Mouse (Mus musculus) neural tube, embryonic 14.5 days (tissue): Measurements from ENCODE around the gene Cul7. TPM values are rescaled to one million over a fixed set of nuclear protein-coding genes. Genes with fewer than 3 reads are reported as not detected.

Source experiments
- ATAC-seq: fragments of 200-750 bp; cut with Nextera tagmentation; 2 replicates; pipeline ENCODE4 v1.8.0; 2017; ENCODE audit warnings: low read depth, mild to moderate bottlenecking, moderate TSS enrichment, moderate library complexity
- H3K27ac ChIP-seq: fragments of 300-500 bp; sonication (generic); 2 replicates; pipeline ENCODE4 v1.5.1; 2014; ENCODE audit warnings: low read depth, mild to moderate bottlenecking, control low read depth, low read length, moderate library complexity, mixed read lengths
- H3K27me3 ChIP-seq: fragments of 300-500 bp; sonication (generic); 2 replicates; pipeline ENCODE4 v1.6.1; 2014; ENCODE audit warnings: low read length; ENCODE audit not compliant: control insufficient read depth, insufficient read depth
- H3K36me3 ChIP-seq: fragments of 300-500 bp; sonication (generic); 2 replicates; pipeline ENCODE4 v1.6.1; 2014; ENCODE audit warnings: low read length, mixed read lengths; ENCODE audit not compliant: control insufficient read depth, insufficient read depth
- H3K4me1 ChIP-seq: fragments of 300-500 bp; sonication (generic); 2 replicates; pipeline ENCODE4 v1.6.1; 2014; ENCODE audit warnings: low read length; ENCODE audit not compliant: control insufficient read depth, insufficient read depth
- H3K4me2 ChIP-seq: fragments of 300-500 bp; sonication (generic); 2 replicates; pipeline ENCODE4 v1.6.1; 2014; ENCODE audit warnings: mild to moderate bottlenecking, low read depth, low read length, control low read depth
- H3K4me3 ChIP-seq: fragments of 300-500 bp; sonication (generic); 2 replicates; pipeline ENCODE4 v1.5.1; 2014; ENCODE audit warnings: low read depth, low read length, control low read depth, mixed read lengths
- H3K9ac ChIP-seq: fragments of 300-500 bp; sonication (generic); replicated peaks from 2 replicates; pipeline ENCODE4 v1.6.1; 2014; ENCODE audit warnings: low read depth, mild to moderate bottlenecking, control low read depth, low read length, mixed read lengths
- H3K9me3 ChIP-seq: fragments of 300-500 bp; sonication (generic); 2 replicates; pipeline ENCODE4 v1.6.1; 2016; ENCODE audit warnings: low read length; ENCODE audit not compliant: control insufficient read depth
- WGBS: fragments of 180-500 bp; shearing (Covaris S2); extraction: QIAGEN DNeasy Blood & Tissue Kit; methylation state at CpG from one replicate; pipeline ENCODE4 v1.1.7; 2014; 5-methylcytosine and 5-hydroxymethylcytosine counted together
- polyA plus RNA-seq: library from polyadenylated mRNA; unstranded; fragments of >200 nt; fragmentation: Nextera tagmentation; extraction: Ambion mirVana; gene quantifications from 2 replicates; pipeline ENCODE4 v1.2.1, GENCODE M21; 2014

Cul7 gene
- polyA plus RNA-seq, 1 experiment from 2014 or later, result 30.1 TPM

DNA sequence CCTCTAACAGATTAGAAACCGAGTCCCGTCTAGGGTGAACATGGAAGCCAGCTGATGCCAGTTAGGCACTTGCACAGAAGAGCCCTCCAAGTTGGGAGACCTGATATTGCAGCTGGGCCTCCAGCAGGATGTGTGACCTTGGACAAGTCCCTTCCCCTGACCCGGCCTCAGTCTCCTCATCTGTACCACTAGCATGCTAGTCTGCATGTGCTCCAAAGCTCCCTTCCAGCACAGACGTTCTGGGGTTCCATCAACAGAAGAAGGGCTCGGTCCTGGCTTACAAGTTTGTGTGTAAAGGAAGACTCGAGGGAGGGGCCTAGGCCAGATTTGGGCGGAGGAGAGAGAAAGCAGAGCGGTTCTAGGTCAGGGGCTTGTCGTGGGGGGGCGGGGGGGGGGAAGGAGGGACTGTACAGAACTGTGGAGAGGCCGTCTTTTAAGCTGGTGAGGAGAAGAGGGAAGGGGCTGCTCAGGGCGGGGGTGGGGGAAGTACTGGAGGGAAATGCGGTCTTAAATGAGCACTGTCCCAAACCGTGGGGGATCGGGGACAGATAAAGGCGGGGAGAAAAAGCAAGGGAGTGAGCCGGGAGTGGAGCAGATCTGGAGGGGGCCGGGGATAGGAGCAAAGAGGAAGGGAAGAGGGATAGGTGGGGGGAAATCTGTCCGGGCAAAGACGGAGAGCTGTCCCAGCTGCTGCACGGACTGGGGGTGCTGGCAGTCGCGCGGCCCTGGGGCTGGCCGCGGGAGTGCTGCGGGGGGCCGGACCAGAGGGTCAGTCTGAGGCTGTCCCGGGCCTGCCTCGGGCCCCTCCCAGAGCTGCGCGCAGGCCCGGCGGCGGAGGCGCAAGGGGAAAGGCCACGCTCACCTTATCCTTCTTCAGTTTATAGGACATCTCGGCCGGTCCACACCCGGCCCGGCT, 54.1 kb downstream of the Cul7 start:
- H3K4me1 ChIP-seq, result peaks cover 31% of the 10 kb centered on the region

GRCm38 (mm10) chr17:46704887-46705835, 55.0 kb downstream of the Cul7 start, which contains the start of gene Ppp2r5d:
Gene Ppp2r5d (minus strand): TSS chr17:46705111.
- Histone ChIP-seq H3K9me3 (no peaks in the 10 kb centered on the region), H3K4me2 (peak within 1 kb of the TSS; percentile 95), H3K36me3 (no peaks in the 10 kb centered on the region), H3K4me3 (peak within 1 kb of the TSS; percentile 88), H3K4me1 (peaks cover 31% of the 10 kb centered on the region), H3K9ac (peak within 1 kb of the TSS; percentile 90), H3K27ac (peak within 1 kb of the TSS; percentile 89), H3K27me3 (no peaks in the 10 kb centered on the region)
- WGBS, result 1% methylated on average over 47 of the region's 48 CpGs
- ATAC-seq, result peak; percentile 95

More for the DNA sequence above, 54.1 kb downstream of the Cul7 start:
- Histone ChIP-seq H3K27me3 (no peaks in the 10 kb centered on the region), H3K36me3 (no peaks in the 10 kb centered on the region), H3K9ac (peak overlapping the region; percentile 90), H3K4me2 (peak overlapping the region; percentile 95), H3K9me3 (no peaks in the 10 kb centered on the region), H3K27ac (peak overlapping the region; percentile 89), H3K4me3 (peak overlapping the region; percentile 88)
- ATAC-seq, result peak; percentile 71
- WGBS, result 9% methylated on average over 29 of the region's 41 CpGs

GRCm38 (mm10) chr17:46706375-46707089, 56.4 kb downstream of the Cul7 start:
- H3K27ac ChIP-seq, result no peak overlapping the region
- no peak overlapping the region for H3K9ac ChIP-seq
- no peaks in the 10 kb centered on the region; the same call in 1 of the 2 replicates for H3K27me3 ChIP-seq
- no peaks in the 10 kb centered on the region for H3K9me3 ChIP-seq
- H3K4me1 ChIP-seq, result peaks cover 26% of the 10 kb centered on the region
- no peak overlapping the region for H3K4me2 ChIP-seq
- 95% methylated on average over 14 of the region's 14 CpGs for WGBS
- ATAC-seq, result no peak
- H3K36me3 ChIP-seq, result no peaks in the 10 kb centered on the region
- H3K4me3 ChIP-seq, result no peak overlapping the region

GRCm38 (mm10) chr17:46710959-46711597, 60.9 kb downstream of the Cul7 start, which contains the start of gene Pex6:
Gene Pex6 (plus strand): TSS chr17:46711463.
- H3K9ac ChIP-seq, result peak within 1 kb of the TSS; percentile 81
- H3K9me3 ChIP-seq, result no peaks in the 10 kb centered on the region
- 7% methylated on average over 36 of the region's 36 CpGs for WGBS
- H3K4me3 ChIP-seq, result peak within 1 kb of the TSS; percentile 97
- H3K4me1 ChIP-seq, result peaks cover 13% of the 10 kb centered on the region; the same call in 1 of the 2 replicates
- H3K4me2 ChIP-seq, result peak within 1 kb of the TSS; percentile 99
- H3K27me3 ChIP-seq, result no peaks in the 10 kb centered on the region; the same call in 1 of the 2 replicates
- peak; percentile 90 for ATAC-seq
- H3K36me3 ChIP-seq, result peaks cover 5% of the 10 kb centered on the region; the same call in 1 of the 2 replicates
- H3K27ac ChIP-seq, result peak within 1 kb of the TSS; percentile 75; the same call in 1 of the 2 replicates

GRCm38 (mm10) chr17:46711612-46712271, 61.6 kb downstream of the Cul7 start:
- peak; percentile 32; the same call in 1 of the 2 replicates for ATAC-seq
- Histone ChIP-seq H3K36me3 (peaks cover 5% of the 10 kb centered on the region; the same call in 1 of the 2 replicates), H3K9me3 (no peaks in the 10 kb centered on the region), H3K4me3 (peak overlapping the region; percentile 97), H3K4me1 (peaks cover 13% of the 10 kb centered on the region; the same call in 1 of the 2 replicates), H3K27me3 (no peaks in the 10 kb centered on the region; the same call in 1 of the 2 replicates), H3K27ac (peak overlapping the region; percentile 52; the same call in 1 of the 2 replicates), H3K9ac (peak overlapping the region; percentile 81), H3K4me2 (peak overlapping the region; percentile 99)
- WGBS, result under 1% methylated on average over 69 of the region's 76 CpGs

DNA sequence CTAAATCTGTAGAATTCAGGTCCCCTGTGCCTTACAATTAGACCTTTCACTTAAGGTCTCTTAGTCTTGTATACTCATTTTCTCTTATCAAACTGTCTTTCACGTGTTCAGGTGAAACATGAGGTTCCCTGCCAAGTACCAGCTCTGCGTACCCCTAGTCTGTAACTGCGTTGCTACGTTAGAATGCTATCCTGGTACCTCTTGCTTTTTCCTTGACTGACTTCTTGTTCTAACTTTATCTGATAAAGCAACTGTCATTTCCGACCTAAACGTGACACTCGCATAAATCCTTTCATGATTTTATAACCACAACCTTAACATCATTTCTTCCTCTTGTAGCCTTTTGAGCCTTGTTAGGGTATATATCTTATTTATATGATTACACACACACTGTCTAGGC, 62.3 kb downstream of the Cul7 start:
- Histone ChIP-seq H3K27me3 (no peaks in the 10 kb centered on the region; the same call in 1 of the 2 replicates), H3K27ac (no peak overlapping the region), H3K9ac (no peak overlapping the region), H3K4me1 (peaks cover 13% of the 10 kb centered on the region; the same call in 1 of the 2 replicates), H3K4me2 (peak overlapping the region; percentile 99), H3K9me3 (no peaks in the 10 kb centered on the region), H3K4me3 (peak overlapping the region; percentile 97), H3K36me3 (peaks cover 5% of the 10 kb centered on the region; the same call in 1 of the 2 replicates)
- ATAC-seq, result no peak
- WGBS, result 82% methylated on average over 7 of the region's 7 CpGs

GRCm38 (mm10) chr17:46713849-46714248, 63.7 kb downstream of the Cul7 start:
- Histone ChIP-seq H3K36me3 (peaks cover 5% of the 10 kb centered on the region; the same call in 1 of the 2 replicates), H3K4me3 (no peak overlapping the region), H3K9me3 (no peaks in the 10 kb centered on the region), H3K4me2 (no peak overlapping the region), H3K27me3 (no peaks in the 10 kb centered on the region; the same call in 1 of the 2 replicates), H3K27ac (no peak overlapping the region), H3K4me1 (peaks cover 13% of the 10 kb centered on the region; the same call in 1 of the 2 replicates), H3K9ac (no peak overlapping the region)
- 88% methylated on average over 9 of the region's 9 CpGs for WGBS
- no peak for ATAC-seq
